Mouse (Mus musculus) hindbrain, embryonic 11.5 days (tissue): ENCODE measurements around the gene Lsm2. TPM values are rescaled to one million over a fixed set of nuclear protein-coding genes. Genes with fewer than 3 reads are reported as not detected.
"Not testable (repeated sequence)": the region's sequence is repeated elsewhere in the genome, so short reads cannot be mapped to it uniquely, and the experiment has no call there.

Experiments
- ATAC-seq: fragments of 200-750 bp; cut with Nextera tagmentation; 2 replicates; pipeline ENCODE4 v1.8.0; 2017; ENCODE audit warnings: mild to moderate bottlenecking, moderate TSS enrichment, moderate library complexity; ENCODE audit not compliant: low FRiP score
- DNase-seq: peaks from one replicate; pipeline ENCODE4 v3.0.0-alpha.2; 2015; ENCODE audit warnings: low spot score
- H3K27ac ChIP-seq: fragments of 300-500 bp; sonication (generic); 2 replicates; pipeline ENCODE4 v1.5.1; 2014; ENCODE audit warnings: mild to moderate bottlenecking, low read depth, low read length
- H3K27me3 ChIP-seq: fragments of 300-500 bp; sonication (generic); 2 replicates; pipeline ENCODE4 v1.6.1; 2014; ENCODE audit warnings: mild to moderate bottlenecking, low read length, moderate library complexity, mixed read lengths; ENCODE audit not compliant: control insufficient read depth, insufficient read depth
- H3K36me3 ChIP-seq: fragments of 300-500 bp; sonication (generic); 2 replicates; pipeline ENCODE4 v1.6.1; 2014; ENCODE audit warnings: mild to moderate bottlenecking, low read length, moderate library complexity, mixed read lengths; ENCODE audit not compliant: control insufficient read depth, insufficient read depth
- H3K4me1 ChIP-seq: fragments of 300-500 bp; sonication (generic); replicated peaks from 2 replicates; pipeline ENCODE4 v1.6.1; 2014; ENCODE audit warnings: low read length, mixed read lengths; ENCODE audit not compliant: control insufficient read depth, insufficient read depth
- H3K4me2 ChIP-seq: fragments of 300-500 bp; sonication (generic); replicated peaks from 2 replicates; pipeline ENCODE4 v1.6.1; 2014; ENCODE audit warnings: mild to moderate bottlenecking, low read depth, low read length
- H3K4me3 ChIP-seq: fragments of 300-500 bp; sonication (generic); 2 replicates; pipeline ENCODE4 v1.5.1; 2014; ENCODE audit warnings: low read depth, low read length
- H3K9ac ChIP-seq: fragments of 300-500 bp; sonication (generic); 2 replicates; pipeline ENCODE4 v1.6.1; 2014; ENCODE audit warnings: low read depth, low read length
- H3K9me3 ChIP-seq: fragments of 300-500 bp; sonication (generic); 2 replicates; pipeline ENCODE4 v1.6.1; 2016; ENCODE audit warnings: low read length; ENCODE audit not compliant: control insufficient read depth
- WGBS: fragments of 180-500 bp; shearing (Covaris S2); extraction: QIAGEN DNeasy Blood & Tissue Kit; methylation state at CpG from one replicate; pipeline ENCODE4 v1.1.7; 2014; 5-methylcytosine and 5-hydroxymethylcytosine counted together
- polyA plus RNA-seq: library from polyadenylated mRNA; unstranded; fragments of >200 nt; fragmentation: Nextera tagmentation; extraction: Ambion mirVana; gene quantifications from 2 replicates; pipeline ENCODE4 v1.2.1, GENCODE M21; 2014

The Lsm2 gene
- polyA plus RNA-seq, 1 experiment from 2014 or later: 207 TPM

DNA sequence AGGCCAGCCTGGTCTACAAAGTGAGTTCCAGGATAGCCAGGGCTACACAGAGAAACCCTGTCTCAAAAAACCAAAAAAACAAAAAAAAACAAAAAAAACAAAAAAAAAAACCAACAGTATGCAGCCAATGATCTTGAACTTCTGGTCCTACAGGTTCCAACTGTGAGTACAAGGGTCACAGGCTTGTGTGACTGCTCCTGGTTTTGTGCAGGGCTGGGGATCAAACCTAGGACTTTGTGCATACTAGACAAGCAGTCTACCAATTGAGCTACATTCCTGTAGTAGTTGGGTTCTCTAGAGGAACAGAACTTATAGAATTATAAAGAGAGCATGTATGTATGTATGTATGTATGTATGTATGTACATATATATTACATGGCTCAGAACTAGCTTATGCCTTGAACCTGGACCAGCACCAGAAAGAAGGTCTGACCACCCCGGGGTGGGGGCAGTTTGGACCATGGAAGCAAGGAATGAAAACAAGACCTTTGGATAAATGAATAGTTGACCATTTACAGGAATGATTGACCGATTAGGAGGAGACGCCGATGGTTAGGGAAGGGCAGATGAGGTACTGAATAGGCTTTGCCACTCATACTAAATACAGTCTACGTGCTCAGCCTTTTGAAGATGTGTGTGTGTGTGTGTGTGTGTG is 35.0 kb upstream of the Lsm2 start:
- Histone ChIP-seq H3K27ac (no peak overlapping the region), H3K4me1 (0 out of 2 replicates have a peak, but pooled peaks cover 6% of the 10 kb centered on the region), H3K4me3 (no peak overlapping the region), H3K9ac (no peak overlapping the region), H3K36me3 (peaks cover 12% of the 10 kb centered on the region), H3K27me3 (no peaks in the 10 kb centered on the region), H3K4me2 (no peak overlapping the region), H3K9me3 (no peaks in the 10 kb centered on the region)
- WGBS: 92% methylated on average over 5 of the region's 5 CpGs
- DNase-seq (no peak), ATAC-seq (no peak)

GRCm38 (mm10) chr17:34947606-34948005 is 34.1 kb upstream of the Lsm2 start:
- Histone ChIP-seq H3K9ac (no peak overlapping the region), H3K27me3 (no peaks in the 10 kb centered on the region), H3K36me3 (peaks cover 12% of the 10 kb centered on the region), H3K4me1 (0 out of 2 replicates have a peak, but pooled peaks cover 6% of the 10 kb centered on the region), H3K4me2 (no peak overlapping the region), H3K4me3 (no peak overlapping the region), H3K9me3 (no peaks in the 10 kb centered on the region), H3K27ac (no peak overlapping the region)
- WGBS: 34% methylated on average over 8 of the region's 8 CpGs
- DNase-seq (peak; percentile 59), ATAC-seq (no peak)

- not testable (repeated sequence) for H3K4me1 ChIP-seq, H3K9me3 ChIP-seq, ATAC-seq, H3K27ac ChIP-seq, H3K4me2 ChIP-seq, H3K9ac ChIP-seq, H3K27me3 ChIP-seq, H3K4me3 ChIP-seq, DNase-seq
- WGBS: 59% methylated on average over 9 of the region's 9 CpGs
- H3K36me3 ChIP-seq: peaks cover 12% of the 10 kb centered on the region
Measured at GRCm38 (mm10) chr17:34948721-34949552, 32.7 kb upstream of the Lsm2 start.

DNA sequence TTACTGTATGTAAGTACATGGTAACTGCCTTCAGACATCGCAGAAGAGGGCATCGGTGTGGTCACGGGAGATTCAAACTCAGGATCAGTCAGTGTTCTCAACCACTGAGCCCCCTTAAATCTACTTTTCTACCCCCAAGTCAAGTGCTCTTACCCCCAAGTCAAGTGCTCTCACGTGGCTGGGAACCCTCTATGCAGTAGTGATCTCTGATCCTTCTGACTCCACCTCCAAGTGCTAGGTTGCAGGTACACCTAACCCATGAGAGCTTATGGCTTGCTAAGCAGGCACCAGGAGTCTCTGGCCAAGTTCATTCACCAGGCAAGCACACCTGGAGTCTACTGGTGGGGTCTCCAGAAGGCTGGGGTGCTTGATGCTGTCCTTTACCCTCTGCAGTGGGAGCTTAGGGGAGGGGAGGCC is 32.1 kb upstream of the Lsm2 start:
- DNase-seq (peak; percentile 33), ATAC-seq (no peak)
- Histone ChIP-seq H3K4me1 (0 out of 2 replicates have a peak, but pooled peaks cover 6% of the 10 kb centered on the region), H3K9me3 (no peaks in the 10 kb centered on the region), H3K4me2 (no peak overlapping the region), H3K27ac (no peak overlapping the region), H3K4me3 (peak overlapping the region; percentile 8; the same call in 1 of the 2 replicates), H3K36me3 (peaks cover 12% of the 10 kb centered on the region), H3K27me3 (no peaks in the 10 kb centered on the region), H3K9ac (no peak overlapping the region)
- 34% methylated on average over 4 of the region's 4 CpGs for WGBS

DNA sequence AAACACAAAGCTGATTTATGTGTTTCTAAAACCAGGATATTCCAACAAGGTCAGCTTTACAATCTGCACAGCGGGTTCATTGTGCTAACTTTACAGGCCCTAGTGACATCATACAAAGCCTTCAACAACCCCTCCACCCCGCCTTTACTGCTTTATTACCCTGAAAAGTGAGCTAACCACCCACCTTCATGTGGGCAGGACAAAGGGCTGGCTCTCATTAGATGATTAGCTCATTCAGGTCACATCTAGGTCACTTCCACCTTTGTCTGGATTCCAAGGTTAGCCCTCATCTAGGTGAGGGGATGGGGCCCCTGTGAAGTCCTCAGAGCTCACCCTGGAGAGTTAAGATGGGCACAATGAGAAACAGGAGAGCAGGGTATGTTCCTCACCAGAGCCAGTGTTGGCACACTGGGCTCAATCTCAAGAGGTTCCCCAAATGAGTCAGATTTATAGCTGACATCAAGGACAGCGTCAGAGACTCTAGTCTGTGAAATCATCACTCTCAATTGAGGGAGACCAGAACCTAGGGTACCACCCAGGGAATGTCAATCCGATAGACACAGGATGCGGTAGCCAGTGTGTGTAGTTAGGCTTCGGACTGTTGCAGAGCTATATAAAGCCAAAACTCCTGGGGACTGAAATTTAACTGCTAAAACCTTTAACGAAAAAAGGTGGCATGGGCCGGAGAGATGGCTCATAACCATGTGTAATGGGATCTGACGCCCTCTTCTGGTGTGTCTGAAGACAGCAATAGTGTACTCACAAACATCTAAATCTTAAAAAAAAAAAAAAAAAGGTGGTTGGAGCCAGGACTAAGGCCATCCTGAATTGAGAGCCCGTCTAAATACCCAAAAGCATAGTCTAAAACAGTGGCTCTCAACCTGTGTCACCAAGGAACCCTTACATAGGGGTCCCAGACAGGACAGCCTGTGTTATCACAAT is 30.9 kb upstream of the Lsm2 start:
- H3K9me3 ChIP-seq: no peaks in the 10 kb centered on the region
- 0 out of 2 replicates have a peak, but pooled peaks cover 6% of the 10 kb centered on the region for H3K4me1 ChIP-seq
- H3K4me3 ChIP-seq: peak overlapping the region; percentile 92
- H3K9ac ChIP-seq: peak overlapping the region; percentile 99
- peaks cover 12% of the 10 kb centered on the region for H3K36me3 ChIP-seq
- no peak for DNase-seq
- peak overlapping the region; percentile 92 for H3K27ac ChIP-seq
- WGBS: 32% methylated on average over 10 of the region's 10 CpGs
- H3K4me2 ChIP-seq: peak overlapping the region; percentile 90
- H3K27me3 ChIP-seq: peaks cover 5% of the 10 kb centered on the region
- ATAC-seq: no peak

GRCm38 (mm10) chr17:34951636-34952377 is 29.9 kb upstream of the Lsm2 start:
- Histone ChIP-seq H3K4me3 (peak overlapping the region; percentile 92), H3K27me3 (peaks cover 10% of the 10 kb centered on the region), H3K9me3 (no peaks in the 10 kb centered on the region), H3K4me2 (peak overlapping the region; percentile 90), H3K9ac (peak overlapping the region; percentile 99), H3K27ac (peak overlapping the region; percentile 92), H3K36me3 (peaks cover 12% of the 10 kb centered on the region), H3K4me1 (0 out of 2 replicates have a peak, but pooled peaks cover 6% of the 10 kb centered on the region)
- 2% methylated on average over 28 of the region's 29 CpGs for WGBS
- DNase-seq (no peak), ATAC-seq (peak; percentile 70)

DNA sequence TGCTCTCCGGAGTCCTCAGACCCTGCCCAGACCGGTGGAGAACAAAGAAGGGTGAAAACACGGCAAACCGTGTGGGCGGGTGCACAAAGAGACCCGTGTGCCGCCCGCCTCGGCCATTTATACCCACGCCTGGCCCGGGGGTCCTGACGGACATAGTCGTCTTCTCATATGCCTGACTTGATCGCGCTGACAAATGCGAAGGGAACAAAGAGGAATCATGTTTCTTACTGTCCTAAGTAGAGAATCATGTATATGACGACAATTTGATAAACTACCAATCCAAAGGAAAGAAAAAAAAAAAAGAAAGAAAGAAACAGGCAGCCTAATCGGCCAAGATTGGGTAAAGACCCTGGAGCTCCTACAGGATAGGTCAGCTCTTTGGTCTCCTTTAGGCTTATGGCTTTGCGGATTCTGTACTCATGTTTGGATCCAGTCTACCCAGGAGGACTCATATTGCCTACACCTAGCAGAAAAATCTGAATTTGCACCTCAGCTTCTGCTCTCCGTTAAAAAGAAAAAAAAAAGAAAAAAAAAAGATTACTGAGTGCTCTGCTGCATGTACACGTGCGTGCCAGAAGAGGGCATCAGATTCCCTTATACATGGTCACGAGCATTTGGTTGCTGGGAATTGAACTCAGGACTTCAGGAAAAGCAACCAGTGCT is 29.2 kb upstream of the Lsm2 start:
- Histone ChIP-seq H3K9ac (peak overlapping the region; percentile 99), H3K4me2 (peak overlapping the region; percentile 90), H3K4me1 (0 out of 2 replicates have a peak, but pooled peaks cover 6% of the 10 kb centered on the region), H3K36me3 (peaks cover 12% of the 10 kb centered on the region), H3K27me3 (peaks cover 11% of the 10 kb centered on the region), H3K4me3 (peak overlapping the region; percentile 92), H3K9me3 (no peaks in the 10 kb centered on the region), H3K27ac (peak overlapping the region; percentile 92)
- peak; percentile 80 for ATAC-seq
- peak; percentile 88 for DNase-seq
- under 1% methylated on average over 23 of the region's 23 CpGs for WGBS
